Mouse (Mus musculus) midbrain, embryonic 13.5 days (tissue): ENCODE measurements at regions not wholly inside any gene's neighbourhood (a gene's known extent, or its start where the extent isn't known, plus 50 kb on each side); places are given as distances from the start of the nearest gene placed in this dataset.

ENCODE experiments used
- ATAC-seq: fragments of 200-750 bp; cut with Nextera tagmentation; 2 replicates; pipeline ENCODE4 v1.8.0; 2017; ENCODE audit warnings: mild to moderate bottlenecking, moderate TSS enrichment, moderate library complexity
- H3K27ac ChIP-seq: fragments of 300-500 bp; sonication (generic); 2 replicates; pipeline ENCODE4 v1.5.1; 2015; ENCODE audit warnings: inconsistent platforms, mild to moderate bottlenecking, moderate library complexity
- H3K27me3 ChIP-seq: fragments of 300-500 bp; sonication (generic); 2 replicates; pipeline ENCODE4 v1.6.1; 2015; ENCODE audit warnings: mild to moderate bottlenecking, inconsistent platforms
- H3K36me3 ChIP-seq: fragments of 300-500 bp; sonication (generic); 2 replicates; pipeline ENCODE4 v1.6.1; 2015; ENCODE audit warnings: mild to moderate bottlenecking, inconsistent platforms
- H3K4me1 ChIP-seq: fragments of 300-500 bp; sonication (generic); replicated peaks from 2 replicates; pipeline ENCODE4 v1.6.1; 2015; ENCODE audit warnings: inconsistent platforms
- H3K4me2 ChIP-seq: fragments of 300-500 bp; sonication (generic); replicated peaks from 2 replicates; pipeline ENCODE4 v1.6.1; 2015; ENCODE audit warnings: moderate library complexity, mild to moderate bottlenecking, inconsistent platforms
- H3K4me3 ChIP-seq: fragments of 300-500 bp; sonication (generic); replicated peaks from 2 replicates; pipeline ENCODE4 v1.5.1; 2015; ENCODE audit warnings: mild to moderate bottlenecking, inconsistent platforms
- H3K9ac ChIP-seq: fragments of 300-500 bp; sonication (generic); replicated peaks from 2 replicates; pipeline ENCODE4 v1.6.1; 2015; ENCODE audit warnings: mild to moderate bottlenecking, inconsistent platforms
- H3K9me3 ChIP-seq: fragments of 300-500 bp; sonication (generic); 2 replicates; pipeline ENCODE4 v1.6.1; 2016; ENCODE audit warnings: mild to moderate bottlenecking, inconsistent platforms
- WGBS: fragments of 180-500 bp; shearing (Covaris S2); methylation state at CpG from one replicate; pipeline ENCODE4 v1.1.7; 2015; 5-methylcytosine and 5-hydroxymethylcytosine counted together

GRCm38 (mm10) chr17:68135436-68135835, 131.5 kb upstream of the Arhgap28 start:
- Histone ChIP-seq H3K4me2 (no peak overlapping the region), H3K4me3 (no peak overlapping the region), H3K4me1 (0 out of 2 replicates have a peak, but pooled peaks cover 2% of the 10 kb centered on the region), H3K36me3 (no peaks in the 10 kb centered on the region), H3K9ac (no peak overlapping the region), H3K27me3 (no peaks in the 10 kb centered on the region), H3K9me3 (no peaks in the 10 kb centered on the region), H3K27ac (no peak overlapping the region)
- 82% methylated on average over 5 of the region's 5 CpGs for WGBS
- ATAC-seq: no peak

- WGBS: 87% methylated on average over 7 of the region's 7 CpGs
- no peak overlapping the region for H3K4me3 ChIP-seq
- no peaks in the 10 kb centered on the region for H3K4me1 ChIP-seq
Observed at GRCm38 (mm10) chr17:68143307-68143706, 130.3 kb upstream of the L3mbtl4 start.

GRCm38 (mm10) chr17:68149237-68149792, 124.3 kb upstream of the L3mbtl4 start:
- no peak overlapping the region for H3K4me3 ChIP-seq
- no peaks in the 10 kb centered on the region for H3K27me3 ChIP-seq
- H3K4me1 ChIP-seq: no peaks in the 10 kb centered on the region
- no peak overlapping the region for H3K27ac ChIP-seq
- H3K9me3 ChIP-seq: no peaks in the 10 kb centered on the region
- no peaks in the 10 kb centered on the region for H3K36me3 ChIP-seq
- H3K4me2 ChIP-seq: no peak overlapping the region
- ATAC-seq: no peak
- H3K9ac ChIP-seq: no peak overlapping the region
- WGBS: 92% methylated on average over 10 of the region's 10 CpGs

More at GRCm38 (mm10) chr17:68143307-68143706, 130.3 kb upstream of the L3mbtl4 start:
- H3K9ac ChIP-seq: no peak overlapping the region
- H3K27ac ChIP-seq: no peak overlapping the region
- H3K4me2 ChIP-seq: no peak overlapping the region
- H3K27me3 ChIP-seq: no peaks in the 10 kb centered on the region
- no peaks in the 10 kb centered on the region for H3K36me3 ChIP-seq
- no peak for ATAC-seq
- H3K9me3 ChIP-seq: no peaks in the 10 kb centered on the region

- Histone ChIP-seq H3K27ac (no peak overlapping the region), H3K9ac (no peak overlapping the region), H3K4me1 (no peaks in the 10 kb centered on the region), H3K4me2 (no peak overlapping the region), H3K4me3 (no peak overlapping the region), H3K27me3 (no peaks in the 10 kb centered on the region), H3K9me3 (no peaks in the 10 kb centered on the region), H3K36me3 (no peaks in the 10 kb centered on the region)
- ATAC-seq: no peak
- WGBS: 95% methylated on average over 11 of the region's 11 CpGs
Observed at GRCm38 (mm10) chr17:68152438-68153120, 121.0 kb upstream of the L3mbtl4 start.

GRCm38 (mm10) chr17:68154879-68155278, 118.7 kb upstream of the L3mbtl4 start:
- no peak for ATAC-seq
- Histone ChIP-seq H3K4me3 (no peak overlapping the region), H3K9ac (no peak overlapping the region), H3K27ac (no peak overlapping the region), H3K36me3 (no peaks in the 10 kb centered on the region), H3K4me1 (peaks cover 4% of the 10 kb centered on the region; the same call in 1 of the 2 replicates), H3K27me3 (no peaks in the 10 kb centered on the region), H3K4me2 (no peak overlapping the region), H3K9me3 (no peaks in the 10 kb centered on the region)
- 85% methylated on average over 4 of the region's 4 CpGs for WGBS

- H3K4me3 ChIP-seq: no peak overlapping the region
- no peaks in the 10 kb centered on the region for H3K9me3 ChIP-seq
- 0 out of 2 replicates have a peak, but pooled peaks have one; percentile 56 for ATAC-seq
- WGBS: 15% methylated on average over 13 of the region's 13 CpGs
- no peaks in the 10 kb centered on the region for H3K27me3 ChIP-seq
- H3K9ac ChIP-seq: no peak overlapping the region
- H3K4me1 ChIP-seq: peaks cover 4% of the 10 kb centered on the region; the same call in 1 of the 2 replicates
- no peaks in the 10 kb centered on the region for H3K36me3 ChIP-seq
- H3K4me2 ChIP-seq: peak overlapping the region; percentile 23; the same call in 1 of the 2 replicates
- H3K27ac ChIP-seq: no peak overlapping the region
Observed at GRCm38 (mm10) chr17:68158172-68158651, 115.4 kb upstream of the L3mbtl4 start.

- no peak overlapping the region for H3K9ac ChIP-seq
- H3K27ac ChIP-seq: no peak overlapping the region
- no peak overlapping the region for H3K4me2 ChIP-seq
- no peak overlapping the region for H3K4me3 ChIP-seq
- no peaks in the 10 kb centered on the region for H3K27me3 ChIP-seq
- no peaks in the 10 kb centered on the region for H3K36me3 ChIP-seq
- no peaks in the 10 kb centered on the region for H3K9me3 ChIP-seq
- no peak for ATAC-seq
- WGBS: 66% methylated on average over 2 of the region's 2 CpGs
- H3K4me1 ChIP-seq: peaks cover 11% of the 10 kb centered on the region
Observed at GRCm38 (mm10) chr17:68161107-68161506, 112.5 kb upstream of the L3mbtl4 start.

- H3K4me3 ChIP-seq: no peak overlapping the region
- no peak overlapping the region for H3K4me2 ChIP-seq
- H3K9ac ChIP-seq: no peak overlapping the region
- ATAC-seq: no peak
- H3K9me3 ChIP-seq: no peaks in the 10 kb centered on the region
- H3K27me3 ChIP-seq: no peaks in the 10 kb centered on the region
- no peaks in the 10 kb centered on the region for H3K36me3 ChIP-seq
- 64% methylated on average over 4 of the region's 4 CpGs for WGBS
- no peak overlapping the region for H3K27ac ChIP-seq
- peaks cover 6% of the 10 kb centered on the region for H3K4me1 ChIP-seq
Observed at GRCm38 (mm10) chr17:68163545-68163944, 110.1 kb upstream of the L3mbtl4 start.

GRCm38 (mm10) chr17:68164666-68165065, 108.9 kb upstream of the L3mbtl4 start:
- 83% methylated on average over 2 of the region's 2 CpGs for WGBS
- H3K9ac ChIP-seq: no peak overlapping the region
- H3K27me3 ChIP-seq: no peaks in the 10 kb centered on the region
- H3K4me3 ChIP-seq: no peak overlapping the region
- ATAC-seq: no peak
- 0 out of 2 replicates have a peak overlapping the region, but pooled peaks have one; percentile 5 for H3K27ac ChIP-seq
- no peak overlapping the region for H3K4me2 ChIP-seq
- no peaks in the 10 kb centered on the region for H3K36me3 ChIP-seq
- no peaks in the 10 kb centered on the region for H3K9me3 ChIP-seq
- H3K4me1 ChIP-seq: peaks cover 6% of the 10 kb centered on the region

- no peak overlapping the region for H3K4me2 ChIP-seq
- no peak for ATAC-seq
- peaks cover 6% of the 10 kb centered on the region for H3K4me1 ChIP-seq
Observed at GRCm38 (mm10) chr17:68165171-68165825, 108.3 kb upstream of the L3mbtl4 start.

GRCm38 (mm10) chr17:68166397-68166796, 107.2 kb upstream of the L3mbtl4 start:
- Histone ChIP-seq H3K4me3 (no peak overlapping the region), H3K36me3 (no peaks in the 10 kb centered on the region), H3K9me3 (no peaks in the 10 kb centered on the region), H3K27ac (no peak overlapping the region), H3K4me1 (peaks cover 6% of the 10 kb centered on the region), H3K9ac (no peak overlapping the region), H3K4me2 (no peak overlapping the region), H3K27me3 (no peaks in the 10 kb centered on the region)
- 0 out of 2 replicates have a peak, but pooled peaks have one; percentile 44 for ATAC-seq
- WGBS: 84% methylated on average over 4 of the region's 4 CpGs

More at GRCm38 (mm10) chr17:68165171-68165825, 108.3 kb upstream of the L3mbtl4 start:
- Histone ChIP-seq H3K9ac (no peak overlapping the region), H3K27ac (0 out of 2 replicates have a peak overlapping the region, but pooled peaks have one; percentile 5), H3K9me3 (no peaks in the 10 kb centered on the region), H3K36me3 (no peaks in the 10 kb centered on the region), H3K4me3 (no peak overlapping the region), H3K27me3 (no peaks in the 10 kb centered on the region)
- WGBS: 68% methylated on average over 15 of the region's 15 CpGs

GRCm38 (mm10) chr17:68172838-68173237, 100.8 kb upstream of the L3mbtl4 start:
- WGBS: 87% methylated on average over 7 of the region's 7 CpGs
- Histone ChIP-seq H3K27ac (no peak overlapping the region), H3K4me2 (no peak overlapping the region), H3K4me1 (no peaks in the 10 kb centered on the region), H3K4me3 (no peak overlapping the region), H3K36me3 (no peaks in the 10 kb centered on the region), H3K27me3 (no peaks in the 10 kb centered on the region), H3K9me3 (no peaks in the 10 kb centered on the region), H3K9ac (no peak overlapping the region)
- ATAC-seq: no peak
